Mouse (Mus musculus): ENCODE measurements around the gene Birc3.

Birc3 gene

GRCm38 (mm10) chr9:7805101-7805506, 67.9 kb downstream of the Birc3 start:
- DNase-seq (ENCODE audit: low read depth, low spot score), result no peak
- Histone ChIP-seq H3K36me3 (ENCODE audit: control insufficient read depth, insufficient read depth, low read length, poor library complexity, severe bottlenecking) (no peaks in the 10 kb centered on the region), H3K27me3 (ENCODE audit: control insufficient read depth, insufficient read depth, low read length, poor library complexity, severe bottlenecking) (no peaks in the 10 kb centered on the region)

Measured in splenic B cell, adult 2 months (primary cell).